Mouse (Mus musculus) neutrophil, adult 5-6 weeks (primary cell): ENCODE measurements at regions not wholly inside any gene's neighbourhood (a gene's known extent, or its start where the extent isn't known, plus 50 kb on each side); places are given as distances from the start of the nearest gene placed in this dataset.

Source experiments
- ATAC-seq: fragments of 151-379, 151-347 bp; 2 replicates; pipeline ENCODE4 v1.8.0; 2017; ENCODE audit warnings: mild to moderate bottlenecking, moderate TSS enrichment; ENCODE audit not compliant: insufficient number of reproducible peaks, poor library complexity, low FRiP score, severe bottlenecking; ENCODE audit errors: extremely low read depth

- no peak for ATAC-seq
Observed at GRCm38 (mm10) chr7:68470983-68471382, 197.3 kb downstream of the Fam169b start.

- ATAC-seq = no peak
Observed at GRCm38 (mm10) chr7:68468574-68468973, 194.9 kb downstream of the Fam169b start.

- no peak for ATAC-seq
Observed at GRCm38 (mm10) chr7:68457842-68458241, 184.2 kb downstream of the Fam169b start.

- ATAC-seq = no peak
Observed at GRCm38 (mm10) chr7:68455451-68455850, 181.8 kb downstream of the Fam169b start.

- ATAC-seq = no peak
Observed at GRCm38 (mm10) chr7:68453028-68453692, 179.5 kb downstream of the Fam169b start.

GRCm38 (mm10) chr7:68444426-68445095 is 170.9 kb downstream of the Fam169b start:
- ATAC-seq = no peak

GRCm38 (mm10) chr7:68440661-68441150 is 167.1 kb downstream of the Fam169b start:
- ATAC-seq = no peak

- no peak for ATAC-seq
Observed at GRCm38 (mm10) chr7:68428946-68429345, 155.3 kb downstream of the Fam169b start.

GRCm38 (mm10) chr7:68415890-68416289 is 142.3 kb downstream of the Fam169b start:
- ATAC-seq = no peak

GRCm38 (mm10) chr7:68412786-68413185 is 139.1 kb downstream of the Fam169b start:
- ATAC-seq = no peak
